Mouse (Mus musculus) brown adipose tissue, adult 24 weeks (tissue): ENCODE results near the gene Dnah5. TPM values are rescaled to one million over a fixed set of nuclear protein-coding genes. Genes with fewer than 3 reads are reported as not detected.
"Not testable (repeated sequence)": the region's sequence is repeated elsewhere in the genome, so short reads cannot be mapped to it uniquely, and the experiment has no call there.

Experiments
- H3K27ac ChIP-seq: fragments of 200-500 bp; replicated peaks from 2 replicates; pipeline ENCODE4 v1.5.1; 2012; ENCODE audit warnings: low read depth, mild to moderate bottlenecking, low read length
- H3K4me1 ChIP-seq: fragments of 200-500 bp; 2 replicates; pipeline ENCODE4 v1.6.1; 2012; ENCODE audit warnings: low read length, mixed read lengths; ENCODE audit not compliant: control insufficient read depth, insufficient read depth, insufficient read length
- H3K4me3 ChIP-seq: fragments of 200-500 bp; 2 replicates; pipeline ENCODE4 v1.5.1; 2012; ENCODE audit warnings: low read depth, mild to moderate bottlenecking, low read length, moderate library complexity; ENCODE audit not compliant: insufficient read depth
- polyA plus RNA-seq: library from polyadenylated mRNA; stranded (reverse); fragments of >200 nt; gene quantifications from 2 replicates; pipeline ENCODE4 v1.2.4, GENCODE M21; 2012; ENCODE audit not compliant: missing spikeins, insufficient read depth, insufficient read length

Gene Dnah5
- polyA plus RNA-seq, 1 experiment: not detected

GRCm38 (mm10) chr15:28367561-28367960 is 164.0 kb downstream of the Dnah5 start:
- H3K27ac ChIP-seq: no peak overlapping the region
- no peaks in the 10 kb centered on the region for H3K4me1 ChIP-seq
- no peak overlapping the region for H3K4me3 ChIP-seq

- H3K27ac ChIP-seq: no peak overlapping the region
- no peaks in the 10 kb centered on the region for H3K4me1 ChIP-seq
- H3K4me3 ChIP-seq: no peak overlapping the region
Observed at GRCm38 (mm10) chr15:28370431-28370830, 166.9 kb downstream of the Dnah5 start.

- Histone ChIP-seq H3K27ac (no peak overlapping the region), H3K4me1 (no peaks in the 10 kb centered on the region), H3K4me3 (no peak overlapping the region)
Observed at GRCm38 (mm10) chr15:28371506-28371905, 168.0 kb downstream of the Dnah5 start.

GRCm38 (mm10) chr15:28374394-28374793 is 170.8 kb downstream of the Dnah5 start:
- H3K4me3 ChIP-seq: no peak overlapping the region
- H3K27ac ChIP-seq: no peak overlapping the region
- no peaks in the 10 kb centered on the region for H3K4me1 ChIP-seq

GRCm38 (mm10) chr15:28380909-28381308 is 177.4 kb downstream of the Dnah5 start:
- Histone ChIP-seq H3K4me3 (no peak overlapping the region), H3K4me1 (no peaks in the 10 kb centered on the region), H3K27ac (no peak overlapping the region)

- H3K27ac ChIP-seq: not testable (repeated sequence)
Observed at GRCm38 (mm10) chr15:28393723-28394122, 190.2 kb downstream of the Dnah5 start.

GRCm38 (mm10) chr15:28395481-28395880 is 191.9 kb downstream of the Dnah5 start:
- Histone ChIP-seq H3K4me3 (no peak overlapping the region), H3K4me1 (no peaks in the 10 kb centered on the region), H3K27ac (no peak overlapping the region)

More at GRCm38 (mm10) chr15:28393723-28394122, 190.2 kb downstream of the Dnah5 start:
- not testable (repeated sequence) for H3K4me1 ChIP-seq, H3K4me3 ChIP-seq

- H3K4me1 ChIP-seq: no peaks in the 10 kb centered on the region
- no peak overlapping the region for H3K27ac ChIP-seq
- no peak overlapping the region for H3K4me3 ChIP-seq
Observed at GRCm38 (mm10) chr15:28398472-28398871, 194.9 kb downstream of the Dnah5 start.

- H3K27ac ChIP-seq: no peak overlapping the region
- no peaks in the 10 kb centered on the region for H3K4me1 ChIP-seq
- no peak overlapping the region for H3K4me3 ChIP-seq
Observed at GRCm38 (mm10) chr15:28399258-28399657, 195.7 kb downstream of the Dnah5 start.

GRCm38 (mm10) chr15:28404630-28405029 is 201.1 kb downstream of the Dnah5 start:
- no peak overlapping the region for H3K4me3 ChIP-seq
- no peak overlapping the region for H3K27ac ChIP-seq
- H3K4me1 ChIP-seq: no peaks in the 10 kb centered on the region

- no peak overlapping the region for H3K4me3 ChIP-seq
- H3K4me1 ChIP-seq: no peaks in the 10 kb centered on the region
- no peak overlapping the region for H3K27ac ChIP-seq
Observed at GRCm38 (mm10) chr15:28405136-28405535, 201.6 kb downstream of the Dnah5 start.

- Histone ChIP-seq H3K4me1 (no peaks in the 10 kb centered on the region), H3K27ac (no peak overlapping the region), H3K4me3 (no peak overlapping the region)
Observed at GRCm38 (mm10) chr15:28439702-28440101, 236.2 kb downstream of the Dnah5 start.

GRCm38 (mm10) chr15:28444494-28444893 is 240.9 kb downstream of the Dnah5 start:
- no peak overlapping the region for H3K4me3 ChIP-seq
- H3K27ac ChIP-seq: no peak overlapping the region
- no peaks in the 10 kb centered on the region for H3K4me1 ChIP-seq

- not testable (repeated sequence) for H3K4me1 ChIP-seq, H3K4me3 ChIP-seq, H3K27ac ChIP-seq
Observed at GRCm38 (mm10) chr15:28461091-28461778, 257.7 kb downstream of the Dnah5 start.

- Histone ChIP-seq H3K4me1 (no peaks in the 10 kb centered on the region; the same call in 1 of the 2 replicates), H3K4me3 (no peak overlapping the region), H3K27ac (no peak overlapping the region)
Observed at GRCm38 (mm10) chr15:28466591-28467247, 263.2 kb downstream of the Dnah5 start.
